Mouse (Mus musculus) WW6 (cell line): ENCODE results near the gene Asb10.
A peak's percentile ranks its signal among the peaks of the same experiment; 100 is the strongest.
"Not testable (repeated sequence)": the region's sequence is repeated elsewhere in the genome, so short reads cannot be mapped to it uniquely, and the experiment has no call there.

Experiments used
- DNase-seq: peaks from one replicate; pipeline ENCODE4 v3.0.0-alpha.2; 2013; ENCODE audit warnings: low read depth, low spot score

The Asb10 gene

DNA sequence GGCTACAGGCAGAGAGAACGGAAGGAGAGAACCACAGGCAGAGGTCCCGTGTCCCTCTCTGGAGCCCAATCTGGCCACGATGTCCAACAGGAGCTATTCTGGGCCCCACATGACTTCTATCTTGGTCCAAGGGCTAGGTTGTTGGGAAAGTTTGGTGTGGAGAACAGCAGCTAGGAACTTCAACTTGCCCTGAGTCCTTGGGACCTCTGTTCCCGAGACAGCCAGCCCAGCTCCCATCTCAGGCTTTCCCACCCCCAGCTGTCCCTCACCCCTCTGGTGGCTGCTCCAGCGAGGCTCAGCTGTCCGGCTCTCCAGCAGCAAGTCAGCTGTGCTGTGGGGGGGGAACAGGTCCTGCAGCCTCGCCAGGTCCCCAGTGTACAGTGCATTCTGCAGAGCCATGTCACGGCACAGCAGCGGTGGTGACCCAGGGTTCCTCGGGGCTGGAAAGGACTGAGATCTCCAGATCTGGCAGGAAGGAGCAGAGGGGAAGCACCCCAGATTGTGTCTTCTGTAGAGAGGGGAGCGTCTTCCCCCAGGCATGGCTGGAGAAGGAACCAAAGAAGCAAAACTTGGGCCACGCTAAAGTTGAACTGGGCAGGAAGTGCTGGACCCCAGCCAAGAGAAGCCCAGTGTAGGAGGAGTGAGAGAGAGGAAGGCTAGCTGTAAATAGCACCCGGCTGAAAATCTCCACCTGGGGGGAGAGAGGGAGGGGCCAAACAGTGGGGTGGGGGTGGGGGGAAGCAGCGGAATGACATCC, at the start of gene Asb10:
Gene Asb10, minus strand, starts transcription at position 592 of the 757 bp plus-strand sequence.
- no peak for DNase-seq

DNA sequence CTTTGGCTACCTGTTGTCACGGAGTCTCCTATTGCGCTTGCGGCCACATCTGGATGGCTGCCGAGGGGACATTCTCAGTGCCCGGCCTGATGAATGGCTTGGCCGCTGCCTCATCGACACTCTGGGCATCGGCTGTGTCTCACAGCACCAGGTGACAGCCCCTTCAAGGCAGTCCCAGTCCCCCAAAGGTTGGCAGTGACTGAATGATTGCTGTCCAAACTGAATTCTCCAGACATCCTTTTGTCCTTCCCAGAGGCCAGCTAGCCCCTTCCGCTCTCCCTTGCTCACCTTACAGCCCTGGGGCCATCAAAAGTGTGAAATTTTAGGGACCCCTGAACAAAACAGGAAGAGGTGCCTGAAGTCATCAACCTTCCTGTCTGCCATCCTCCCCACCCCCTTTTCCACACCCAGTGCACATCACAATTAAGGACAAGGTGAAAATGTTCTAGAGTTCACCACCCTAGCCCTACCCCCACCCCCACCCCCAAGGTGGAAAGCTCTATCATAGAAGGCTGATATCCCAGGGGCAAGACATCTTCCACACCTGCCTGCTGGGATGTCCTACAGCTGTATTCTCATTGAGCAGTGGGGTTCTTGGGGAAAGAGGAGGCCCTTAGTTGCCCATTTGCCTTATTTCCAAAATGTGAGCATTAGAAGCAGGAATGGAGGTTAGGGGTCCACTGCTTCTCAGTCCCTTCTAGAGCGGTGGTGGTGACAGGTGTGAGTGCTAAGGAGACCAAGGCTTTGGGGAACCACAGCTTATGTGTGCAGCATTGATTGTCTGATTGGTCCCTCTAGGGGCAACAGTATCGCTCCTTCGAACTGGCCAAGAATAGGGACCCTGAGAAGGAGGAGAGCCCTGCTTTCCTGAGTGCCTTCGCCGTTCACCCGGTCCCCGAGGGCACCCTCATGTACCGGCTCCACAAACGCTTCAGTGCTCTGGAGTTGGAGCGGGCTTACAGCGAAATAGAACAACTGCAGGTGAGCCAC, 49.0 kb upstream of the Asb10 start:
- no peak for DNase-seq

DNA sequence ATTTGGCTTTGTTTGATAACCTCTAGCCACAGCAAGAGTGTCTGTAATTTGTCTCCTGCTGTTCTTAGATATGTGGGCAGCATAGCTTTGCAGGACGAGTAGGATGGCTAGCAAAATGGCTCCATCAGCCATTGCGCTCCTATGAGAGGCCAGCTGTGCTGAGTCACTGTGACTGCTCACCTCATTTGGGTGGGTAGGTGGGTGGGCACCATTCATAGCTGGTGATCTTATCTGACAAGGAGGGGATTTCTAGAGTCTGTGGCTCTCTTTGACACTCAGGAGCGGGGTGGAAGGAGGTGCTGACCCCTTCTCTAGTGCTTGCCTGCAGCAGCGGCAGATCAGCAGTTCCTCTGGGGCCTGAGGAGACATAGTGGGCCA, 46.4 kb upstream of the Asb10 start:
- no peak for DNase-seq

GRCm38 (mm10) chr5:24586547-24587199, 45.9 kb upstream of the Asb10 start, which contains the start of gene Chpf2:
Chpf2 (plus strand) TSS chr5:24586741.
- DNase-seq, result peak; percentile 64

- DNase-seq, result no peak
Observed at GRCm38 (mm10) chr5:24586106-24586505, 45.3 kb upstream of the Asb10 start.

- no peak for DNase-seq
Observed at GRCm38 (mm10) chr5:24578109-24578963, 37.6 kb upstream of the Asb10 start.

DNA sequence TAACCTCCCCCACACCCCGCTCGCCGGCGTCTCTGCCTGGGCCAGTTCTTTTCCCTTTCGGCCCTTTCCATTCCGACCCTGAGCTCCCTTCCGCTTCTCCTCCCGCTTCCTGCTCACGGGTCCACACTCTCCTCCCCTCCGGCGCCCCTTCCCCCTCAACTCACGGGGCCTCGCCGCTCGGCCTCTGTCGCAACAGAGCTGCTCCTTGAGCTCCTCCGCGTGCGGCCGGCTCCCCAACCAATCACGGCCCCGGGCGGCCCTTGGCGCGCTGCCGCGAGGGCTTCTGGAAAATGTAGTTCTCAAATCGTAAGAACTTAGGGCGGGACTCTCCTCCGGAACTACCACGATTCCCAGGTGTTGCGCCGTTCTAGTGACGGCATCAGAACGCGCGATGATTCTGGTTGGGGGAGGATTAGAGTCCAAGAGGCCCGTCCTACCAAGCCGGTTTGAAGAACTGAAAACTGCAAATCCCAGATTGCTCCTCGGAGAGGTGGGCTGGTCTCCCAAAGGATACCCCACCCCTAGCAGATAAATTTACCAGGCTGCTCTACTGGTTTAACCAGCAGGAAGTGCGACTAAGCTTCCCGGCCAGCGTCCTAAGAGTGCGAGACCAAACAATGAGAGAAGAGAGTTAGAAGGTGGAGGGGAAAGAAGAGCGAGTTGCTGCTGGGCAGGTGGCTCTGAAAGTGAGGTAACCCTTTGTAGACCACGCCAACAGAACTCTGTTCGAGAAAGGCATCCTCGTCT, 36.6 kb upstream of the Asb10 start, which contains the start of gene Abcf2:
Gene Abcf2, minus strand, starts transcription at position 285 of the 747 bp plus-strand sequence.
- peak; percentile 100 for DNase-seq

- DNase-seq, result no peak
Observed at GRCm38 (mm10) chr5:24576801-24577182, 36.0 kb upstream of the Asb10 start.

- DNase-seq, result no peak
Observed at GRCm38 (mm10) chr5:24575948-24576347, 35.2 kb upstream of the Asb10 start.

GRCm38 (mm10) chr5:24556709-24557108, 15.9 kb upstream of the Asb10 start, which contains the start of gene 4931409K22Rik:
4931409K22Rik (minus strand) TSS chr5:24556809.
- DNase-seq, result no peak

DNA sequence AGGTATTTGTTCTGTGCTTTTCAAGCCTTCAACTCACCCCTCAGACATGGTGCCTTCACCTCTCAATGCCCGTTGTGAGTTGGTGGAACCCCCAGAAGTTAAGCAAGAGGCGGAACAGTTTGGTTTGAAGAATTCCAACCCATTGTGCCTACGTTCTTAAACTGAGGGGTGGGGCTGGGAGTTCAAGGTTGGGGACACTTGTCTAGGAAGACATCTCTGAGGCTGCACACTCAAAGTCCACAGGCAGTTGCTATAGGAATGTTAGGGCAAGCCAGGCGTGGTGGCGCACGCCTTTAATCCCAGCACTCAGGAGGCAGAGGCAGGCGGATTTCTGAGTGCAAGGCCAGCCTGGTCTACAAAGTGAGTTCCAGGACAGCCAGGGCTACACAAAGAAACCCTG, 14.6 kb upstream of the Asb10 start:
- not testable (repeated sequence) for DNase-seq

DNA sequence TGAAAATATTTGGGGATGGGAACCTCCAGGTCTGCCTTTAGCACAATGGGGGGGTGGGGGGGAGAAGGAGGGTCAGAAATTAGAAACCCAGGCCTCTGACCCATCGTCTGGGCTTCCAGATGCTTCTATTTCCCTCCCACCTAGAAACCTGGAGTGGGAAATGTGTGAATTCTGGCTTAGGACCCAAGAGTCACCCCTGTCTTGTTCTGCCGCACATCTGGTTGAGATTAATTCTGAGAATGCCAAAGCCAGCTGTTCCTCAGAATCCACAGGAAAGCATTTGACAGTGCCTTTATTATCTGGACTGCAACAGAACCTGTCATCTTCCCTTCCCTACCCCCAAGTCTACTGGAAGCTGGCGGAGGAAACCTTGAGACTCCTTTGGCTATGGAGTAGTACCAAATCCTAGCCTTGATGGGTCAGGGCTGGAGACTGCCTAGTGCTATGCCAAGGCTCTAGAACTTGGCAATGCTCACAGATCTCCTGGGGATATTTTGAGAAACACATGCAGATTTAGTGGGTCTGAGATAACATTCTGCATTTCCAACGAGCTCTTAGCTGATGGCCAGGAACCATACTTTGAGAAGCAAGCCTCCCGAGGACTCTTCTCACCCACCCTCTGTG, 13.0 kb upstream of the Asb10 start:
- no peak for DNase-seq

GRCm38 (mm10) chr5:24551317-24551688, 10.5 kb upstream of the Asb10 start:
- no peak for DNase-seq

DNA sequence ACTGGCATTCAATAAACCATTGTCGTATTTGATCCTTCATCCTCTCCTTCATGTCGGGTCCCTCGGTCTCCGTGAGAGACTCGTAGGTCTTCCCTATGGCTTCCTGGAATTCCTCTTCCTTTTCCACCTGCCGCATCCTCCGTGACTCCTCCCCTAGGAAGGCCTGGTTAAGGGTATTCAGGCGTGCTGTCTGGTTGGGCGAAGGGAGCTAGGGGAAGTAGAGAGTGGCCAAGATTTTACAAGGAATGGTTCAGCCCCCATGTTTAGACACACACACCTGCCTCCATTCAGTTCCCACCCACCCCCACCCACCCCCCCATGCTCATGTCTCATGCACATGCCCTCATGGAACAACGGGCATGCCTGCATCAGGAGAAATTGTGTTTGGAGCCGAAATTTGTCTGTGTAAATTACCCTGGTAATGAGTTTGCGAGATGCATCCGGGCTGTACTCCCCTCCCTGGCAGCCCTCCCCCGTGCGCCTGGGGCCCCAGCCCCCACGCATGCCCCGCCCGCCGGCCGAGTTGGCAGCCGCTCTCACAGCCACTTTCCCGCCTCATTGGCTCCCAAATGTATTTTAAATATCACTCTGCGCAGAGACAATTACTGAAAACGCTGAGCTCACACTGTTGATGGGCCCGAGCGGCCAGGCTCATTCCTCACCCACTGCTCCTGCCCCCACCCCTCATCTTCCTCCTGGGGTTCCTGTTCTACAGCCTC, 10.0 kb upstream of the Asb10 start:
- no peak for DNase-seq

DNA sequence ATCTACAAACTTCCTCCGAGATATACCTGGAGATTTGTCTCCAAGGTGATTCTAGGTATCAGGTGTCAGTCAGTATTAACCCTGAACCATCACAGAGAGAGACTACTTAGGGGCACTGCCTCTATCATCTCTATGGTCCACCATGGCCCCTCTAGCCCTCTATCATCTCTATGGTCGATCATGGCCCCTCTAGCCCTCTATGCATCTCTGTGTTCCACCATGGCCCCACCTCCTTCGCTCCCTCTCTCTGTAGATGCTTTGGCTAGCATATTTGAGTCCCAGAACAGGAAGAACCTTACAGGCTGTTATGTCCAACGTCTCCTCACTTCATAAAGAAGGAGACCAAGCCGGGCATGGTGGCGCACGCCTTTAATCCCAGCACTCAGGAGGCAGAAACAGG, 1.9 kb upstream of the Asb10 start:
- DNase-seq, result no peak

DNA sequence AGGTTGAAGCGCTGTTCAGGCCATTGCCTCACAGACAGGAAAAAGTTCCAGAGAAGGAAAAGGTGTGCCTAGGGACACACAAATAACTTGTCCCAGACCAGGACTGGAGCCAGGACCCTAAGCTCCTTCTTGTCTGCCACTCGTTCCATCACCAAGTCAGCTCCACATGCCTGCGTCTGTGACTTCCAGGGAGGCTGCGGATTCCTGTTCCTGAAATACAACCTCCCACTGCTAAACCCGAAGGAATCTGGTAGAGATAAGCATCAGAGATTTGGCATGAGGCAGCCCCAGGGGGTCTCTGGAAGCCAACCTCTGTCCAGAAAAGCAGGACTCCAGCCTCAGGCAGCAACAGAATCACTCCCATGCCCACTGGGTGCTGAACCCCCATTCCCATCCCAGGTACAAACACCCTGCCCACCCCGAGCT, 379 bp upstream of the Asb10 start:
- DNase-seq, result no peak

DNA sequence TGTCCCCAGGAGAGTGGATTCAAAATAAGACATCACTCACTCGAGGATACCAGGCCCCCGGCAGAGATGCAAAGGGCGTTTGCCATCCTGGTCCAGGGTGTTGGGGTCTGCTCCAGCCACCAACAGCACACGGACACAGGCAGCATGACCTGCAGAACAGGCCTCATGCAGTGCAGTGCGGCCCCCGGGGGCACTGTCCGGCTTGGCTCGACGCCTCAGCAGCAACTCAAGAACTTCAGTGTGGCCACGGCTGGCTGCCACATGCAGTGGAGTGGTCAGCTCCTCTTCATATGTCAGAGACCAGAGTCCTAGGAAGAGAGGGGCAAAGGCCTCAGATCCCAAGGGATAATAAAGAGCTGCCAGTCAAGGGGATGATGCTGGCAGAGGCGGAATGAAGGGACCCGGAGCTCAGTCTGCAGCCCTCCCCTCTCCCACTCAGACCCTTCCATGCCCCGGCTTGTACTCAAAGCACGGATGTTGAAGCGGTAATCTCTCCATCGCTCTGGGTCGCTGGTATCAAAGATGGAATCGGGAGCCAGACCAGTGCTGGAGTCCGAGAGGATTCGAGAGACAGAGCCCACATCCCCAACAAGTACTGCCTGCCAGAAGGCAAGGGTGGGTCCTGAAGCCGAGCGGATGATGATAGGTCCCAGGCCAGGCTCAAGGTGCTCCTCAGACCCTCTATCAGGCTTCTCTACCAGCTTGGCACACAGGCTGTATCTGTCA, 1.0 kb downstream of the Asb10 start:
- DNase-seq, result no peak

DNA sequence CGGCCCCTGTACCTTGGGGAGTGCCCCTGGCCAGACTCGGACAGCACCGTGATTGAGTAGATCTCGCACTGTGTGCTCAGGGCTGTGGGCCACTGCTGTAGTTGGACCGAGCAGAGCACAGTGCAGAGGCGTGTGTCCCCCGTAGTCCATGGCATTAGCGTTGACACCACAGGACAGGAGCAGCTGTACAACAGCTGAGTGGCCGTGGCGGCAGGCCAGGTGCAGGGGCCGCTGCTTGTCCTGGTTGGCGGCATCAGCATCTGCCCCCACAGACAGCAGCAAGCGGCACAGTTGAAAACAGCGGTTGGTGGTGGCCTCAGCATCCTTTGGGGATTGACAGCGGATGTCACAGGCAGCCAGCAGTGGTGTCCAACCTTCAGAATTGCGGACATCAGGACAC, 3.2 kb downstream of the Asb10 start:
- no peak for DNase-seq
